Mouse (Mus musculus): Measurements from ENCODE around the gene Foxp3.

Gene Foxp3

DNA sequence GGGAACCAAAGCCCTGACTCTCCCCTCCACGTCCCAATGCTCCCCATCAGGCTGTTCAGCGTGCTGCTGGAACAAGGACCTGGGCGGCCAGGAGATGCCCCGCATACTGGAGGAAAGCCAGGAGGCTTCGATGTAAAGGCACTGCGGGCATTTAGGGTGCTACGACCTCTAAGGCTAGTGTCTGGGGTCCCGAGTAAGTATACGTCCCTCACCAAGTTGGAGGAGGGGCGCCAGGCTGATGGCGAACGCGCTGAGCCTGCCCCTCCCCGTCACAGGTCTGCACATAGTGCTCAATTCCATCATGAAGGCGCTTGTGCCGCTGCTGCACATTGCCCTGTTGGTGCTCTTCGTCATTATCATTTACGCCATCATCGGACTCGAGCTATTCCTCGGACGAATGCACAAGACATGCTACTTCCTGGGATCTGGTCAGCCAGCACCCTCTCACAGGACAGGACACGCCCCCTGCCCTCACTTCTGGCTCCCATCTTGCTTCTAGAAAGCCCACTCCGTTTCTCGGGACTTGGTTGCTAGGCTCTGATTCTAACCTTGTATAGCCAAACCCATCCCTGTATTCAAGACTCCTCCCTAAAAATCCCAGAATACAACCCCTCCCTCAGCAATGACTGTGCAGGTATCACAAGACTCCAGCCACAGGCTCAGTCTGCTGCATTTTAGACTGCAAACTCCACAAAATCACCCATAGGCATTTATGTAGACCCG lies 37.3 kb downstream of the Foxp3 start:
- DNase-seq (ENCODE audit: low read depth, low spot score) = no peak

- DNase-seq (ENCODE audit: low read depth, low spot score) = peak; percentile 68
Observed at GRCm38 (mm10) chrX:7617889-7618551, 44.6 kb downstream of the Foxp3 start.

DNA sequence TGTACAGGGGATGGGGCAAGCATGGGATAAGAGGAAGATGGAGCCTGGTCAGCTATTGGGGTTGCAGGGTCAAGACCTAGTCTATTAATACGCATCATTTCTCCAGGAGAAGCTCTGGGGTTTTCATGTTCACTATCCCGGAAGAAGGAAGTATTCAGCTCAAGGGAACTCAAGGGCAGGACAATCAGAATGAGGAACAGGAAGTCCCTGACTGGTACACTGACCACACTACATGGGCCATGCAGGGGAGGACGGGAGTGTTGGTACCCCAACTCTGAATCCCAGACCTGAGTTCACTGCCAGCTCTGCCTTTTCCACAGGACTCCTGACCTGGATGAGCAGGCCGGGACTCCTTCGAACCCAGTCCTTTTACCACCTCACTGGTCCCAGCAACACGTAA lies 59.1 kb downstream of the Foxp3 start:
- no peak for DNase-seq (ENCODE audit: low read depth, low spot score)

DNA sequence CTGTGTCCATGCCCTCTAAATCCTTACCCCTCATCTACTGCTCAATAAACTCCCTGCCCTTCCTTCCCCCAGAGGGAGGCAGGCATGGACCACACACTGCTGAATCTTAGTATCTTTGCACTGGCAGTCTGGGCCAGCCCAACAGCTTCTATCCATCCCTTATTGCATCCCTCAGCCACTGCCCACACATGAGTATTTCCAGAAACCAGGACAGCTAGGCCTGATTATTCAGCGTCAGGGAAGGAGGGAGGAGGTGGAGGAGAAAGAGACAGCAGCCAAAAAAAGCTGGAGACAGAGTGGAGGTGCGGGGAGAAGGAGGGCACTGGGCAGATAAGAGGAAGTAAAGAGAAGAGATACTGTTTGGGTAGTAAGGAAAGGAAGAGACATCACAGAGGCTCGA lies 61.7 kb downstream of the Foxp3 start:
- DNase-seq (ENCODE audit: low read depth, low spot score) = no peak

- DNase-seq (ENCODE audit: low read depth, low spot score) = peak; percentile 91
Observed at GRCm38 (mm10) chrX:7638401-7639091, 65.1 kb downstream of the Foxp3 start, which contains the start of gene Syp. Gene Syp, plus strand, starts transcription at chrX:7638471.

GRCm38 (mm10) chrX:7639536-7640325 lies 66.3 kb downstream of the Foxp3 start:
- DNase-seq (ENCODE audit: low read depth, low spot score) = no peak

GRCm38 (mm10) chrX:7640785-7641184 lies 67.3 kb downstream of the Foxp3 start:
- no peak for DNase-seq (ENCODE audit: low read depth, low spot score)
